Mouse (Mus musculus): Measurements from ENCODE around the gene Cox7a2. TPM values are rescaled to one million over a fixed set of nuclear protein-coding genes. Genes with fewer than 3 reads are reported as not detected.

Cox7a2 gene
- polyA plus RNA-seq, 1 experiment = 446 TPM

GRCm38 (mm10) chr9:79721056-79721455 lies 38.6 kb downstream of the Cox7a2 start:
- TF ChIP-seq CTCF (IDR thresholded peaks at IDR 0.05; ENCODE audit: borderline replicate concordance, extremely low read depth, insufficient read depth, insufficient read length) (peak; percentile 68; the same call in 1 of the 2 replicates), POLR2A (IDR thresholded peaks at IDR 0.05; ENCODE audit: borderline replicate concordance, extremely low read depth, insufficient read depth, insufficient read length, poor library complexity, severe bottlenecking) (no peak)
- DNase-seq (ENCODE audit: low read depth) = peak; percentile 87

GRCm38 (mm10) chr9:79720143-79720542 lies 39.5 kb downstream of the Cox7a2 start:
- DNase-seq (ENCODE audit: low read depth) = peak; percentile 4

GRCm38 (mm10) chr9:79719451-79719850 lies 40.2 kb downstream of the Cox7a2 start:
- TF ChIP-seq POLR2A (IDR thresholded peaks at IDR 0.05; ENCODE audit: borderline replicate concordance, extremely low read depth, insufficient read depth, insufficient read length, poor library complexity, severe bottlenecking) (no peak), CTCF (IDR thresholded peaks at IDR 0.05; ENCODE audit: borderline replicate concordance, extremely low read depth, insufficient read depth, insufficient read length) (no peak)
- peak; percentile 55 for DNase-seq (ENCODE audit: low read depth)

More at GRCm38 (mm10) chr9:79720143-79720542, 39.5 kb downstream of the Cox7a2 start:
- TF ChIP-seq CTCF (IDR thresholded peaks at IDR 0.05; ENCODE audit: borderline replicate concordance, extremely low read depth, insufficient read depth, insufficient read length) (no peak), POLR2A (IDR thresholded peaks at IDR 0.05; ENCODE audit: borderline replicate concordance, extremely low read depth, insufficient read depth, insufficient read length, poor library complexity, severe bottlenecking) (no peak)

- no peak for TF ChIP-seq POLR2A (IDR thresholded peaks at IDR 0.05; ENCODE audit: borderline replicate concordance, extremely low read depth, insufficient read depth, insufficient read length, poor library complexity, severe bottlenecking)
- no peak for TF ChIP-seq CTCF (IDR thresholded peaks at IDR 0.05; ENCODE audit: borderline replicate concordance, extremely low read depth, insufficient read depth, insufficient read length)
- peak; percentile 83 for DNase-seq (ENCODE audit: low read depth)
Measured at GRCm38 (mm10) chr9:79718481-79719370, 41.0 kb downstream of the Cox7a2 start, which contains the start of gene Col12a1. Gene Col12a1, minus strand, starts transcription at chr9:79718831.

- DNase-seq (ENCODE audit: low read depth) = peak; percentile 49
- TF ChIP-seq POLR2A (IDR thresholded peaks at IDR 0.05; ENCODE audit: borderline replicate concordance, extremely low read depth, insufficient read depth, insufficient read length, poor library complexity, severe bottlenecking) = no peak
- TF ChIP-seq CTCF (IDR thresholded peaks at IDR 0.05; ENCODE audit: borderline replicate concordance, extremely low read depth, insufficient read depth, insufficient read length) = no peak
Measured at GRCm38 (mm10) chr9:79717836-79718475, 41.7 kb downstream of the Cox7a2 start.

GRCm38 (mm10) chr9:79716909-79717835 lies 42.5 kb downstream of the Cox7a2 start:
- TF ChIP-seq POLR2A (IDR thresholded peaks at IDR 0.05; ENCODE audit: borderline replicate concordance, extremely low read depth, insufficient read depth, insufficient read length, poor library complexity, severe bottlenecking) (no peak), CTCF (IDR thresholded peaks at IDR 0.05; ENCODE audit: borderline replicate concordance, extremely low read depth, insufficient read depth, insufficient read length) (peak; percentile 57; the same call in 1 of the 2 replicates)
- DNase-seq (ENCODE audit: low read depth) = peak; percentile 90

- peak; percentile 58 for DNase-seq (ENCODE audit: low read depth)
Measured at GRCm38 (mm10) chr9:79716496-79716895, 43.2 kb downstream of the Cox7a2 start.

GRCm38 (mm10) chr9:79714471-79715045 lies 45.1 kb downstream of the Cox7a2 start:
- TF ChIP-seq CTCF (IDR thresholded peaks at IDR 0.05; ENCODE audit: borderline replicate concordance, extremely low read depth, insufficient read depth, insufficient read length) (no peak), POLR2A (IDR thresholded peaks at IDR 0.05; ENCODE audit: borderline replicate concordance, extremely low read depth, insufficient read depth, insufficient read length, poor library complexity, severe bottlenecking) (no peak)

More at GRCm38 (mm10) chr9:79716496-79716895, 43.2 kb downstream of the Cox7a2 start:
- TF ChIP-seq CTCF (IDR thresholded peaks at IDR 0.05; ENCODE audit: borderline replicate concordance, extremely low read depth, insufficient read depth, insufficient read length) (no peak), POLR2A (IDR thresholded peaks at IDR 0.05; ENCODE audit: borderline replicate concordance, extremely low read depth, insufficient read depth, insufficient read length, poor library complexity, severe bottlenecking) (no peak)

More at GRCm38 (mm10) chr9:79714471-79715045, 45.1 kb downstream of the Cox7a2 start:
- DNase-seq (ENCODE audit: low read depth) = peak; percentile 82

Other genes with a start within 250 kb of the Cox7a2 start
- gene Col12a1, start 41.0 kb downstream of the Cox7a2 start, polyA plus RNA-seq (2012; rRNA removed) = 13.5 and 25.7 TPM in 2 replicates
- 35.0 and 53.3 TPM in 2 replicates for gene Tmem30a, start 33.6 kb upstream of the Cox7a2 start, polyA plus RNA-seq (2012; rRNA removed)